Mouse (Mus musculus): ENCODE results near the gene Tbc1d2.
"Not testable (repeated sequence)": the region's sequence is repeated elsewhere in the genome, so short reads cannot be mapped to it uniquely, and the experiment has no call there.

Tbc1d2 gene

GRCm38 (mm10) chr4:46639866-46640265, 10.1 kb downstream of the Tbc1d2 start:
- DNase-seq = no peak

- DNase-seq = not testable (repeated sequence)
Observed at GRCm38 (mm10) chr4:46637250-46637649, 12.8 kb downstream of the Tbc1d2 start.

GRCm38 (mm10) chr4:46635702-46636430, 14.1 kb downstream of the Tbc1d2 start:
- no peak for DNase-seq

- no peak for DNase-seq
Observed at GRCm38 (mm10) chr4:46634881-46635280, 15.1 kb downstream of the Tbc1d2 start.

- not testable (repeated sequence) for DNase-seq
Observed at GRCm38 (mm10) chr4:46633565-46633964, 16.4 kb downstream of the Tbc1d2 start.

GRCm38 (mm10) chr4:46632465-46632864, 17.5 kb downstream of the Tbc1d2 start:
- DNase-seq = no peak

GRCm38 (mm10) chr4:46630390-46630789, 19.6 kb downstream of the Tbc1d2 start:
- DNase-seq = peak; percentile 17

- DNase-seq = peak; percentile 20
Observed at GRCm38 (mm10) chr4:46628873-46629272, 21.1 kb downstream of the Tbc1d2 start.

- DNase-seq = no peak
Observed at GRCm38 (mm10) chr4:46628081-46628480, 21.9 kb downstream of the Tbc1d2 start.

- no peak for DNase-seq
Observed at GRCm38 (mm10) chr4:46625101-46625500, 24.9 kb downstream of the Tbc1d2 start.

GRCm38 (mm10) chr4:46623007-46623406, 27.0 kb downstream of the Tbc1d2 start:
- DNase-seq = no peak

- no peak for DNase-seq
Observed at GRCm38 (mm10) chr4:46620946-46621345, 29.1 kb downstream of the Tbc1d2 start.

- peak; percentile 59 for DNase-seq
Observed at GRCm38 (mm10) chr4:46620330-46620729, 29.7 kb downstream of the Tbc1d2 start.

- no peak for DNase-seq
Observed at GRCm38 (mm10) chr4:46618196-46618817, 31.7 kb downstream of the Tbc1d2 start.

GRCm38 (mm10) chr4:46617408-46617807, 32.6 kb downstream of the Tbc1d2 start:
- DNase-seq = no peak

- DNase-seq = no peak
Observed at GRCm38 (mm10) chr4:46614641-46615040, 35.4 kb downstream of the Tbc1d2 start.

- DNase-seq = no peak
Observed at GRCm38 (mm10) chr4:46613618-46614017, 36.4 kb downstream of the Tbc1d2 start.

- DNase-seq = peak; percentile 79
Observed at GRCm38 (mm10) chr4:46611181-46611580, 38.8 kb downstream of the Tbc1d2 start.

GRCm38 (mm10) chr4:46607601-46608000, 42.4 kb downstream of the Tbc1d2 start:
- DNase-seq = no peak

GRCm38 (mm10) chr4:46605451-46605850, 44.6 kb downstream of the Tbc1d2 start:
- DNase-seq = no peak

GRCm38 (mm10) chr4:46602704-46603103, 47.3 kb downstream of the Tbc1d2 start:
- no peak for DNase-seq

- peak; percentile 85 for DNase-seq
Observed at GRCm38 (mm10) chr4:46601844-46602423, 48.1 kb downstream of the Tbc1d2 start, which contains the start of gene Coro2a. Gene Coro2a (minus strand): TSS chr4:46602202.

GRCm38 (mm10) chr4:46601258-46601843, 48.7 kb downstream of the Tbc1d2 start:
- DNase-seq = peak; percentile 49

All from embryo, embryonic 11 days (tissue).